Mouse (Mus musculus) heart, postnatal 10 days (tissue): ENCODE data around the gene Srsf9. TPM values are rescaled to one million over a fixed set of nuclear protein-coding genes. Genes with fewer than 3 reads are reported as not detected.
"Not testable (repeated sequence)": the region's sequence is repeated elsewhere in the genome, so short reads cannot be mapped to it uniquely, and the experiment has no call there.

Source experiments
- DNase-seq, 2 experiments: peaks; one replicate each; pipeline ENCODE4 v3.0.0; 2021
- intact Hi-C: fragments of 180-260 bp; cut with DNase I; formaldehyde crosslinking; loops from one replicate; pipeline ENCODE4 v1.15.1; 2025
- total RNA-seq, 2 experiments: library from RNA; stranded (reverse); gene quantifications; 2 replicates each; pipeline ENCODE4 v1.2.3; 2021

Srsf9 gene
- total RNA-seq, result 10 to 100 TPM; 35.5 to 39.1 TPM

DNA sequence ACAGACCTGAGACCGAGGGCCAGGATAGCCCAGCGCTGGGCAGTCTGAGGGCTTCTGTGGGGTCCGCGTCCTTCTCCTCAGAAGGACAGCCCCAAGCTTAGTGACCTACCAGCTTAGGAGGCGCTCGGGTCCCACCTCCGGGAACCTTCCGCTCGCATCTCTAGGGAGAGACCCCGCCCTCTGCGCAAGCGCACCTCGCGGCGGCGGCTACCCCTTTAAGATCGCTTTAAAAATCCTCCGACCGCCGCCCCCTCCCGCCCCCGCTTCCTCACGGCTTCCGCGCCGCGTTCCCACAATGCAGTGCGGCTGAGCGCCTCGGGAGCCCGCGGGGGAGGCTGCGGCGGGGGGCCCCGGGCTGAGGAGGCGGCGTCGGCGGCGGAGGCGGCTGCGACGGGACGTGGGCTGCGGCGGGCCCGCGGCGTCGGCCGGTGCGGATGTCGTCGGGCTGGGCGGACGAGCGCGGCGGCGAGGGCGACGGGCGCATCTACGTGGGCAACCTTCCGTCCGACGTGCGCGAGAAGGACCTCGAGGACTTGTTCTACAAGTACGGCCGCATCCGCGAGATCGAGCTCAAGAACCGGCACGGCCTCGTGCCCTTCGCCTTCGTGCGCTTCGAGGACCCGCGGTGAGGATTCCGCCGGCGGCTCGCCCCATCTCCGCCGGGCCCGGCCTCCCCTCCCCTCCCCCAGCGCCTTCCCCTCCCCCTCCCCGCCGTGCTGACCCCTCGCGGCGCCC lies at the start of gene Srsf9:
Gene Srsf9, plus strand, starts transcription at position 303 of the 735 bp plus-strand sequence.
- DNase-seq, result peak; percentile 97
- intact Hi-C loops, result loop anchor here (1.0 to 5.0 kb wide), 3 partner anchors 14 to 35 kb away; partner anchors contain the start of genes Dynll1, Gatc and Triap1

DNA sequence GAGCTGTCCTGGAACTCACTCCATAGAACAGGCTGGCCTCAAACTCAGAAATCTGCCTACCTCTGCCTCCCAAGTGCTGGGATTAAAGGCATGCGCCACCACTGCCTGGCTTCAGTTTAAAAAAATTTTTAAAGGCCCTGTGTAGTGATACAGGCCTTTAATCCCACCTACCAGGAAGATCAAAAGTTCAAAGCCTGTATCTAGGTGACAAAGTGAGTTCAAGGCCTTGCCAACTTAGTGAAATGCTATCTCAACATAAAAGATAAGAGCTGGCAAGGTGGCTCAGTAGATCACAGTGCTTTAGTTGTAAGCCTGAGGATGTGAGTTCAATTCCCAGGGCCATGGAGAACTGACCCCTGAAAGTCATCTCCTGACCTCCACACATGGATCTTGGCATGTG lies 48.9 kb upstream of the Srsf9 start:
- no peak for DNase-seq
- intact Hi-C loops, result loop anchor here (2.0 kb wide), 1 partner anchor 23 kb away; the partner anchor contains the start of gene Dynll1

DNA sequence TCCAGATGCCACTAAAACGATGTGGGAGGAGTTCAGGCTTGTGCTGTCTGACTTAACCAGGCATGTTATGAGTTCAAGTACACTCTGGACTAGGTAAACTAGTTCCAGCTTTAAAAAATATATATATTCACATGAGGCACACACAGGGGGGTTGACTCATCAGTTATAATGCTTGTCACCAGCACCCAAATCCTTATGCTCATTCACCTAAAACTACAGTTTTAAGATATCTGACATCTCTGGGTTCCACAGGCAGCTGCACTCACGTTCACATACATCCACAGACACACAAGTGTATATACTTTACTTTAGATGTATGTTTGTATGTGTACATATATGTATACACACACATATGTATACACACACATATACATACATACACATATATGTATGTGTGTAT lies 48.2 kb upstream of the Srsf9 start:
- no peak for DNase-seq
- intact Hi-C loops, result loop anchor here (2.0 kb wide), 1 partner anchor 22 kb away; the partner anchor contains the start of gene Dynll1

DNA sequence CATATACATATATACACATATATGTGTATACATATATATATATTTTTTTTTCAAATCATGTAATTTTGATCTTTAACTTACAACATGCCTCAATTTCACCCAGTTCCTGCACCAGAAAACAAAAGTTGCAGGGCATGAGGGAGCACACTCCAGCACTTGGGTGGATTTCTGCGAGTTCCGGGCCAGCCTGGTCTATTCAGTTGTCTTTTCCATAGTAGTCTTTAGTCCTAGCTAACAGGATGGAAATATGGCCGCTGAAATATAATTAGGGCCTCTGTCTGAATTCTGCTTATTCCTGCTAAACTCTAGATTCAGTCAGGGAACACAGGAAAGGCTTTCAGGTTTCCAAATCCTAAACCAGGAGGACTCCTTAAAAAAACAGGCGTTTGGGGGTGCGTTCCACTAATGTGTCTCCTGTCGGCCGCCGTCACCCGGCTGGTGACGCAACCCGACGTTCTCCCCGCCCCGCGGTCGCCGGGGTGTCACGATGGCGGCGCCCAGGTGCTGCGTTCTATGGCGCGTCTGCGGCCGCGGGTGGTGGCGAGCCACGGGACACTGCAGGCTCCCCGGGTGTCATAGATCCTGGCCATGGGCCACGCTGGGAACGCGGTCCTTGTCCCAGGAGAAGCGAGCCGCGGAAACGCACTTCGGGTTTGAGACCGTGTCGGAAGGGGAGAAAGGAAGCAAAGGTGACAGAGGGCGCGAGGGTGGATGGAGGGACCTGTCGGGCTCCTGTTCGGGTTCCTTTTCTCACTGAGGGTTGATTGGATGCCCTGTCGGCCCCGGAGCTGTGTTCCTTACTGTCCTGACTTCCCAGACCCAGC lies 47.5 kb upstream of the Srsf9 start, which contains the start of gene Coq5:
Gene Coq5, plus strand, starts transcription at position 441 of the 824 bp plus-strand sequence.
- intact Hi-C loops, result loop anchor here (2.0 to 5.0 kb wide), 2 partner anchors 21 to 63 kb away; partner anchors contain the start of genes Dynll1, Gatc and Triap1
- peak; percentile 90 to 92 for DNase-seq

DNA sequence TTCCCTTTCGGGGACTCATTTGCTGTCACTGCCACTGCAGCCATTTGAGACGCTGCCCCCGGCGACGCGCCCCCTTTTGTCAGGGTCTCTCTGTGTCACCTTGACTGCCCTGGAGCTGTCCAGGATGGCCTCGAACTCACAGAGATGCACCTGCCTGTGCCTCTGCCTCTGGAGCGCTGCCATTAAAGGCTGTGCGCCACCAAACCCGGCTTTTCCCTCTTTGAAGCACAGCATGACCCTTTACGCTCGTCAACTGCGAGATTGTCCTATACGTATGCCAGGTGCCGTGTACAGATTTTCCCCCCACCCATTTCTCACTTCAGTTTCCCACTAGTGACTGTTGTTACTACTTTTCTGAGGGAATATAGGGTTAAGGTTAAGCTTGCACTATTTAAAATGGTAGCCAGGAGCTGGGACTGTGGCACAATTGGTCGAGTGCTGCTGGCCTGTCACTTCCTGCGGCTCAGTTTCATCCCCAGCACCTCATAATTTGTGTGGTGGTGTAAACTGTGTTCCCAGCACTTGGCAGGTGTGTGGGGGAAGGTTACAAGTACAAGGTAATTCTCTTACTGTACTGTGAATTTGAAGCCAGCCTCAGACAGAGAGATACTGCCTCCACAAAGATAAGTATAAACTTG lies 46.8 kb upstream of the Srsf9 start:
- DNase-seq, result peak; percentile 25 to 44
- intact Hi-C loops, result loop anchor here (5.0 kb wide), 1 partner anchor 62 kb away; the partner anchor contains the start of genes Gatc and Triap1

DNA sequence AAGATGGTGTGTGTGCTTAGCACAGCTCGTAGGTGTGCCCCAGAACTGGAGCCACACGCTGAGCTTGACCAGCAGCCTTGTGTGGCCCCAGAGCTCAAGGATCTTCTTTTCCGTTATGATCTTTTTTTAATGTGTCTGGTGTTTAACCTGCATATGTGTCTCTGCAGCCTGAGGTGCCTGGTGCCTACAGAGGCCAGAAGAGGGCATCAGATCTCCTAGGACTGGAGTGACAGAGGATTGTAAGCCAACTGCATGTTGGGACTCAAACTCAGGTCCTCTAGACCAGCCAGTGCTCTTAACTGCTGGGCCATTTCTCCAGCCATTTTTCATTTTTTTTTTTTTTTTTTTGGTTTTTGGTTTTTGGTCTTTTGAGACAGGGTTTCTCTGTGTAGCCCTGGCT lies 42.2 kb upstream of the Srsf9 start:
- intact Hi-C loops, result loop anchor here (5.0 kb wide), 1 partner anchor 58 kb away; the partner anchor contains the start of genes Gatc and Triap1
- no peak for DNase-seq

DNA sequence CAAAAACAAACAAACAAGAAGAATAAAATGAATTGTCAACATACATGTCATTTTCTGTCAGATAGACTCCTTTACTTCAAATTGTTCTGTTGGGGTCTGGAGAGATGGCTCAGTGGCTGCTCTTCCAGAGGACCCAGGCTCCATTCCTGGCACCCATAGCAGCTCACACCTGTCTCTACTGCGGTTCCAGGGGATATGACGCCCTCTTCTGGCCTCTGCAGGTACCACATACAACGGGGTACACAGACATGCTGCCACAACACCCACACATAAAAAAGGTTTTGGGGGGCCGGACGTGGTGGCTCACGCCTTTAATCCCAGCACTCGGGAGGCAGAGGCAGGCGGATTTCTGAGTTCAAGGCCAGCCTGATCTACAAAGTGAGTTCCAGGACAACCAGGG lies 32.8 kb upstream of the Srsf9 start:
- intact Hi-C loops, result loop anchor here (5.0 kb wide), 1 partner anchor 33 kb away; the partner anchor contains the start of gene Srsf9
- DNase-seq, result no peak

DNA sequence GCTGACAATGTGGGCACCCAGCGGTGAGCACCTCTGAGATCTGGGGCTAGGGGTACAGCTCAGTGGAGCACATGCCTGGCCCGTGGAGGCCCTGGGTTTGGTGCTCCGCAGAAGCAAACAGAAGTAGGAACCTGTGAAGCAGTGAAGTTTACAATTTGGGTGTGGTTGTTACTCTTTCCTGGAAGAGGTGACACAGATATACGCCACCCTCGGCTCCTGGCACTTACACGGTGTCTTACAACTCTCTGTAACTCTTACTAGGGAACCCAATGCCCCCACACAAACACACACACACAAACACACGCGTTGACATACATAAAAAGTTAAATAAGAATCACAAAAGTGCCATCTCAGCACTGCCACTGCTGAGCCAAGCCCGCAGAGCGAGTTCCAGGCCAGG lies 30.6 kb upstream of the Srsf9 start:
- no peak for DNase-seq
- intact Hi-C loops, result no loop called here

DNA sequence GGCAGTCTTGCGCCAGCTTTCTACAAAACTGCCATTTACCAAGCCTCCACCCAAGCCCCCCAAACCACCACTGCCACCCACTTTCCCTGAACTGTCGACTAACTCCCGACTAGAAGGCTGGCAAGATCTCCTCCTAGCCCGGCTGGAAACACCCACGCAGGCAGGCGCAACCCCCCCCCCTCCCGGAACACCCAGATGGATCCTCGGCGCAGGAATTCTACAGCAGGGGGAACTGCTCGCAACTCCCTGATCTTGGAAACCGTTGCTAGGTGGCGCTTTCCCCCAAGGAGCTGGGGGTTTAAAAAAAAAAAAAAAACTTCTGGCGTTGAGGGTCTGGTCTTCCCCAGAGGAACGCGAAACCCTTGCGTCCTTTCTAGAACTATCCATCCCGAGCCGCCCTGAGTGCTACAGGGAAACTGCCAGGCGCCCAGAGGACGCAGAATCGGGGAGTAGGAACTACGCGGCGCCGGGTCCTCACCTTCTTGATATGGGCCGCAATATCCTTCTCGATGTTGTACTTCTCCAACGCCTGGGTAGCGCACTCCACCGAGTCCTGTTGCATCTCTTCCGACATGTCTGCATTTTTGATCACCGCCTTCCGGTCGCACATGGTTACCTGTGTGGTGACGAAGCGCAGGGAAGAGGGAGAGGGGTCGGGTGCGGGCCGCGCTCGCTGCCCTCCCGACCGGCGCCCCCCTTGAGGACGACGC lies 26.8 kb upstream of the Srsf9 start:
- intact Hi-C loops, result loop anchor here (1.0 to 2.0 kb wide), 5 partner anchors 19 to 49 kb away; partner anchors contain the start of genes Coq5, Cox6a1, Gatc and Srsf9
- DNase-seq, result peak; percentile 76

DNA sequence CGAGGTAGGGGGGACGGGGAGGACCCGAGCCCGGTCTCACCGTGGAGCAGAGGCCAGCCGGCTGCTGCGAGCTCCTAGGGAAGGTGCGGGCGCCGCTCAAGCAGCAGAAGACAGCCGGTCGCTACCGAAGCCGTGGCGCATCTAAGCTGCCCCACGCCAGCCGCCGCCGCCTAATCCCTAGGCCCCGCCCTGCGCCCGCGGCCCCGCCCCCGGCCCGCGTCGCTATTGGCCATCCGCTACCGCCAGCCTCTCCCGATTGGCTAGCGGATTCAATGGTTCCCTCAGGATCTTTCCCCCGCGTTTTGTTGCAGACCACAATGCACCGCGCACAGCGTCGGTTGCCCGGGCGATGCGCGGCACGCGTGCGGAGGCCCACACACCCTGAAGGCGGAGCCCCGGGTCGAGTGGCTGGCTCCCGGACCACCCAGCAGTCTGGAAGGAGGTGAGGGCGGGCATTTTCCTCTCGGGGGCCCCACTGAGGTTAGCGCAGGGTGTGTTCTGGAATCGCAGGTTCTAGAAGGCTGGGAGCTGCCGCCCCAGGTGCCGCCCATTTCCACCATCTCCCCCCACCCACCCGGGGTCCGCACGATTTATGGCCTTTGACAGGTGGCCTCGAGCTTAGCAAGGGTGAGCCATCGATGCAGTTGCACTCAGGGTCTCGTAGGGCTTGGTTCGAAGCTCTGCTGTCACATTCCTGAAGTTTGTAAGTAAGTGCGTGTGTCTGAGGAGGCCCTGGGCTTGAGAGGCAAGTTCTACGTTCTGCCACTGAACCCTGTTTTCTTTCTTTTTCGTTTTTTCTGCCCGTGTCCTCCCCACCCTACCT lies 26.0 kb upstream of the Srsf9 start, which contains the start of gene Dynll1:
Gene Dynll1, minus strand, starts transcription at position 208 of the 823 bp plus-strand sequence.
- intact Hi-C loops, result loop anchor here (1.0 to 2.0 kb wide), 5 partner anchors 18 to 48 kb away; partner anchors contain the start of genes Coq5, Cox6a1, Gatc and Srsf9
- DNase-seq, result peak; percentile 100

DNA sequence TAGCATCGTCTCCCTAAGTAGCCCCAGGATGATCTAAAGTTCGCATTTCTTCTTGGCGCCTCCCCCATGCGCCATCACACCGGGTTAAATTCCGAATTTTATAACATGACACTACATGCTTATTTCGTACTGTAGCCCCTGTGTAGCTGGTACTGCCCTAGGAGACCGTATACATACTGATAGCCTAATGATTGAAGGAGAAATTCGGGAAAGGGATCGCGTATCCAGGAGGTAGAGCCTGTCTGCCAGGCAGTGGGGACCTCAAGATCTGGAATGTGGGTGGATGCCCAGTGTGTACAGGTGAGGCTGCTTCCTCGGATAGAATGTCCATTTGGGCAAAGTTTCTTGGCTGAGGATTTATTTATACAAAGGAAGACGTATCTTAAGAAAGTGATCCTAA lies 25.4 kb upstream of the Srsf9 start:
- intact Hi-C loops, result loop anchor here (2.0 kb wide), 4 partner anchors 17 to 47 kb away; partner anchors contain the start of genes Coq5, Cox6a1, Gatc and Triap1

DNA sequence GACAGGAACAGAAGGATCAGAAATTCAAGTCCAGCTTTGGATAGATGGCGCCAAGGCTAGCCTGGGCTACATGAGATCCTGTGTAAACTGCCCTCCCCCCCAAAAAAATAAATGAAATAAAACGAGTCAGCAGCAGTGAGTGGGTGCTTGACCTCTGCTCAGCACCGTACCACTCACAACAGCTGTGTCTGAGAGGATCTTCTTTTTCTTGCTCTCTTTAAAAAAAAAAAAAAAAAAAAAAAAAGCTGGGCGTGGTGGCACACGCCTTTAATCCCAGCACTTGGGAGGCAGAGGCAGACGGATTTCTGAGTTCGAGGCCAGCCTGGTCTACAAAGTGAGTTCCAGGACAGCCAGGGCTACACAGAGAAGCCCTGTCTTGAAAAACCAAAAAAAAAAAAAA lies 24.8 kb upstream of the Srsf9 start:
- intact Hi-C loops, DNase-seq: not testable (repeated sequence)

More for the DNA sequence above, 25.4 kb upstream of the Srsf9 start:
- DNase-seq, result peak in 1 of 2 experiments; percentile 13

DNA sequence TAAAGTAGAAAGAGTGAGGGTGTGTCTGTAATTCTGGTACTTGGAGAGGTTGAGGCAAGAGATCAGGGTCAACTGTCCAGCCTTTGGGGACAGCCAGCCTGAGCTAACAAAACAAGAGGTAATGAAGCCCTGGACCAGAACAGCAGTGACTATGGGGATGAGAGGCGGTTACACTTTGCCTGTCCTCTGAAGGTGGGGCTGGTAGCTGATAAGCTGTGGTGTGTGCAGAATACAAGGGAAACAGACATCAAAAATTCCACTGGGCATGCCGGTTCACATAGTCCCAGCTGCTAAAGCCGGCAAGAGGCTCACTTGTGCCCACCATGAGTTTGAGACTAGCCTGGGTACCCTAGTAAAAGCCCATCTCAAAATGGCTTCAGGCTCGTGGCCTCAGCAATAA lies 14.6 kb upstream of the Srsf9 start:
- no peak for DNase-seq
- intact Hi-C loops, result no loop called here

DNA sequence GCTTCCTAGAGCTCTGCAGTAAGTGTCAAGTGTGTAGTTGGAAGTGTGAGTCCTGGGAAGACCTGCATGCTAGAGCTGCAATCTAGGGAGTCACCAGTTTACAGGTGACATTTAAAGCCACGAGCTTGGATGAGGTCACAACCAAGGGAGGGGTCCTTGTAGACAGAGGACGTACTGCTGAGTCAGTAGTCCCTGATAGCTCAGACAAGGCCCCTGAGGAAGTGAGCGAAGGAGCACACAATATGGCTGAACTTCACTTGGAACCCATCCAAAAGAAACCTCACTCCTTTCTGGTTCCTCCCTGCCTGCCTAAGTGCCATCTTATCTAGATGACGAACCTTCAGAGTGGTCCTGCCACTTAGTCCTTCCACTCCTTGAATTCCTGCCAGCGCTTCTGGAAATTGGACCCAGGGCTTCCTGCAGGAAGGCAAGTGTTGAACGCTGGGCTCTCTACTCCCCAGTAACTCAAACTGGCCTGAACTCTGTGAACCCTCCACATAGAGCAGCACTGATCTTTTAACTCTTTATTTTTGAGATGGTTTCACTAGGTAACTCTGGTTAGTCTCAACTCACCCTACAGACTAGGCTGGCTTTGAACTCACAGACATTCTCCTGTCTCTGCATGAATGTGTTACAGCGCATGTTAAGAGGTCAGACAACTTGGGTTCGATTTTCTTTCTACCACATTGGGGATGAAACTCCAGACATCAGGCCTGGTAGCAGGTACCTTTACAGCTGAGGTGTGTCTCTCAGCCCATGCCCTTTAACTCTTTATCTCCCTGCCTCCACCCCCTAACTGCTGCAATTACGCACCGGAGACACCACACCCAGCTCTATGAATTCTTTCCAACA lies 13.9 kb upstream of the Srsf9 start:
- intact Hi-C loops, result no loop called here
- no peak for DNase-seq

DNA sequence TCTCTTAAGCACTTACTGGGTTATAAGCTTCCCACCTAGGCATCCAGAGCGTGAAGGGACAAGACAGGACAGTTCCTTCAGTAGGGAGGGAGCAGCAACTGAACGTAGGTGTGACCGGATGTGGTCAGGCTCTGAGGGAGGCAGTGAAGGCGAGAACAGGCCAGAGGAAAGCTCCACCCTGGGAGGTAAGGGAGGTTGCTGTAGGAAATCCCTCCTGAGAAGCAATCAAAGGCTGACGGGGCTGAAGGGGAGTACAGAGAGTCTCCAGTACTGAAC lies 13.4 kb upstream of the Srsf9 start:
- intact Hi-C loops, result no loop called here
- DNase-seq, result no peak

DNA sequence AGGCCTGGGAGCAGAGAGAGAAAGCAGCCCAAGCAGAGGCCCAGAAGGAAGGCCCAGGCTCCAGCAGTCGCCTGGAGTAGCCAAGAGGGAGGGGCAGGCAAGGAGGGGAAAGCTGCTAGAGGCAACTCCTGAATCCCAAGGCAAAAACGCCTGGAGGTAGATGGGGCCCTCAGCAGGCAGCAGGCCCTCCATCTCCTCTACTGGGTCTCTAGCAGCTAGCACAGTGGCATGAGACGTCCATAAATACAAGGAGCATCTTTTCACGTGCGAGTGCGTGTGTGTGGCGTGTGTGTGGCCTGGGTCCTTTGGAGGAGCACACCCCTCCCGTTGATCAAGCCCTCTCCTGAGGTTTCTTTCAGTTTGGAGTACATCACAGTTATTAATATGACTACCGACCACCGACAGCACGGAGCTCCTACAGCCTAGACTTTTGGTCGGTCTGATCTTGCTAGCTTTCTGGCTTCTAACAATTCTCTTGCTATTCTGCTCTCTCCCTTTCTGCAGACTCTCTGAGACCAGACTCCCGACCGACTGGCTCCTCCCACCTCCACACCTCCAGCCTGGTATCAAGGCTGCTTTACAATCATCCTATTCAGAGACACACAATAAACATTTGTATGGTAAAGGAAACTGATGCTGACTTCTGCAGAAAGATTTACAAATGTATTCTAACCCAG lies 9.9 kb upstream of the Srsf9 start:
- DNase-seq, result peak in 1 of 2 experiments; percentile 27
- intact Hi-C loops, result no loop called here

DNA sequence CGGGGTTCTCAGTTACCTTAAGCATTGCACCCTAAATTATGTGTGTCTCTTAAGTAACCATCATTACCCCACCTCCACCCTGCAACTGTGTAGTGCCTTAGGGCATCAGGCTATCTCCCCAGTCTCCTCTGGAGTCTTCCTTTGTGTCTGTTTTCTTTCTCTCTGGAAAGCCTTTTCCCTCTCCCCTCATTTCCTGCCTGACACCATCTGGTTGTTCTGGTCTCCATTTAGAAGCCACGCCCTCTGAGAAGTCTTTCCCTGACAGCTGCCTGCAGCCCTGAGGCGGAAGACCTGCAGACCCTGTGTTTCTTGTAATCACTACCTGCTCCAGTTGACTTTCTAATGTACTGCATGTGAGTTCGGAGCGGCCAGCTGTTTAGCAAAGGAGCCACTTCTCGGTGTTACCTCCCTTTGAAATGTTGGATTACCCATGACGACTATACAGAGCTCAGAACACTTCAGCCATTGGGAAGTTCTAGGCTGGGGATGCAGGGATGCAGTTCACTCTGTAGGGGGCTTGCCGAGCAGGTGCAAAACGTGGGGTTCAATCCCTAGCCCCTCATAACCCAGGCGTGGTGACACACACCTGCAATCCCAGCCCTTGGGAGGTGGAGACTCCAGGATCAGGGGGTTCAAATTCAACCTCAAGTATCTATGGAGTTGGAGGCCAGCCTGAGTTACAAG lies 9.2 kb upstream of the Srsf9 start:
- intact Hi-C loops, result loop anchor here (2.0 kb wide), 1 partner anchor 17 kb away; the partner anchor contains the start of gene Dynll1
- peak; percentile 34 to 35 for DNase-seq
